Mouse (Mus musculus) adrenal gland, postnatal 4 days (tissue): ENCODE results near the gene Foxo3. TPM values are rescaled to one million over a fixed set of nuclear protein-coding genes. Genes with fewer than 3 reads are reported as not detected.

Experiments
- DNase-seq, 2 experiments: peaks; one replicate each; pipeline ENCODE4 v3.0.0; 2021 to 2022; ENCODE audit warnings: low spot score in 2 of 2, mixed read lengths in 2 of 2
- total RNA-seq, 2 experiments: library from RNA; stranded (reverse); gene quantifications; 2 replicates each; pipeline ENCODE4 v1.2.3; 2021

Gene Foxo3
- total RNA-seq, 2 experiments from 2014 or later, result 71.7 to 72.8 TPM

DNA sequence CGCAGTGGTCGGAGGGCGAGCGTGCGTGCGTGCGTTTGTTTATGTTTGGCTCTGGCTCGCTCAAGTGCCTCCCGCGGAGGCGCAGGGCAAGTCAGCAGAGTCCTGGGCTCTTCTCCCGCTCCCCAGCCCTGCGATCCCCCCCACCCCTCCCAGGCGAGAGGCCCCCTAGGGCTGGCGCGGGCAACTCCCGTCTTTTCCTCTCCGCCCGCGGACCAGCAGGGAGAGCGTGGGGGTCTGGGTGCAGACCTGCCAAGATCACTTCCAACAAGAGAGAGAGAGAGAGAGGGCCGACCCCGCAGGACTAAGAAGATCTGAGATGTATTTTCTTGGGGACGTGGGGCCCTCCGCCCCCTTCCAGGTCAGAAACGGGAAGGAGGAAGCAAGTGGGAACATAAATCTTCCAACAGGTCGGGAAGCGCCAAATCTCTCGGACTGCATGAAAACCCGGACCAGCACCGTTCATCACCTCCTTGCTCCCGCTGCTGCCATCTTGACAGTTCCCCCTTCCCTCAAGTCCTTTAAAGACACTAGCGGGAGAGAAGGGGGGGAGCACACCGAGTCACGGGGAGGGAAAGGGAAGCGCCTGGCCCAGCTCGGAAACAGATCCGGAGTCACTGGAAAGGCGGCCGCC lies 569 bp downstream of the Foxo3 start:
- peak in 1 of 2 experiments; percentile 19 for DNase-seq

DNA sequence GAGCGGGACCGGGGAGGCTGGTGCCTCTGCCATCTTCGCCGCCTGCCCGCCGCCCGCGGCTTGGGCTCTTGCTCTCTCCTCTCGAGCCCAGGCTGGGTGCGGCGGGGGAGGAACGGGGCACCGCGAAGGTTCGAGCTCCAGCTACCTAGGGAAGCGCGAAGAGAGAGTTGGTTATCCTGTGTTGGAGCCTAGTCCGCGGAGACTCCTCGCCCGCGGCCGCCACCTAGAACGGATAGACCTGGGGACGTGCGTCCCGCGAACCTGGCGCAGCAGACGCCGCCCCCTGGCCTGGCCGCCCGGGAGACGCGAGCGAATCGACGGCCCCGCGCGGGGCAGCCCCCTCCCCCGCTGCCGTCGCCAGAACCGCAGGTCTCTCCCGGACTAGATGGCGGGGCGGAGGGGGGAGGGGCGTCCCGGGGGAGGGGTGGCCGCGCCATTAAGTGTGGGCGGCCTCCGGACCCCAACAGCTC lies 1.1 kb downstream of the Foxo3 start:
- peak in 1 of 2 experiments; percentile 42 for DNase-seq

DNA sequence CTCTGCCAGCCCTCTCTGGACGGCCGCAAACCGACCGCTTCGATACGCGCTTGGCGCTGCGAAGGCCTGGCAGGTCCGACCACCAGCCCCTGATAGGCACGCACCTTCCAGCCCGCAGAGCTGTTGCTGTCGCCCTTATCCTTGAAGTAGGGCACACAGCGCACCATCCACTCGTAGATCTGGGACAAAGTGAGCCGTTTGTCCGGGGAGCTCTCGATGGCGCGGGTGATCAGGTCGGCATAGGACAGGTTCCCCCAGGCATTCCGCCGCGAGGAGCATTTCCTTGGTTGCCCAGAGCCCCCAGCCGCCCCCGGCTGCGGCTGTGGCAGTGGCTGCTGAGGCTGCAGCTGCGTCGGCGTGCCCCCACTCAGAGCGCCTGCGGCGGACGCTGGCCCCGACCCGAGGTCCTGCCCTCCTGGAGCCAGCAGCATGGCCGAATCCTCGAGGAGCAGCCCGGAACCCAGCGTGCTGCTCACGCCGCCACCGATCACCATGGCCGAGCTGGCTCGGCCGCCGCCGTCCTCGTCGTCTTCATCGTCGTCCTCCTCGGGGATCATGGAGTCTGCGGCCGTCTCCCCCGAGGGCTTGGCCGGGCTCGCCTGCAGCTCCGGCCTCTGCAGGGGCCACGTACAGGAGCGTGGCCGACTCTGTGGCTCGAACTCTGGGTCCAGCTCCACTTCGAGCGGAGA lies 1.7 kb downstream of the Foxo3 start:
- DNase-seq, result no peak

DNA sequence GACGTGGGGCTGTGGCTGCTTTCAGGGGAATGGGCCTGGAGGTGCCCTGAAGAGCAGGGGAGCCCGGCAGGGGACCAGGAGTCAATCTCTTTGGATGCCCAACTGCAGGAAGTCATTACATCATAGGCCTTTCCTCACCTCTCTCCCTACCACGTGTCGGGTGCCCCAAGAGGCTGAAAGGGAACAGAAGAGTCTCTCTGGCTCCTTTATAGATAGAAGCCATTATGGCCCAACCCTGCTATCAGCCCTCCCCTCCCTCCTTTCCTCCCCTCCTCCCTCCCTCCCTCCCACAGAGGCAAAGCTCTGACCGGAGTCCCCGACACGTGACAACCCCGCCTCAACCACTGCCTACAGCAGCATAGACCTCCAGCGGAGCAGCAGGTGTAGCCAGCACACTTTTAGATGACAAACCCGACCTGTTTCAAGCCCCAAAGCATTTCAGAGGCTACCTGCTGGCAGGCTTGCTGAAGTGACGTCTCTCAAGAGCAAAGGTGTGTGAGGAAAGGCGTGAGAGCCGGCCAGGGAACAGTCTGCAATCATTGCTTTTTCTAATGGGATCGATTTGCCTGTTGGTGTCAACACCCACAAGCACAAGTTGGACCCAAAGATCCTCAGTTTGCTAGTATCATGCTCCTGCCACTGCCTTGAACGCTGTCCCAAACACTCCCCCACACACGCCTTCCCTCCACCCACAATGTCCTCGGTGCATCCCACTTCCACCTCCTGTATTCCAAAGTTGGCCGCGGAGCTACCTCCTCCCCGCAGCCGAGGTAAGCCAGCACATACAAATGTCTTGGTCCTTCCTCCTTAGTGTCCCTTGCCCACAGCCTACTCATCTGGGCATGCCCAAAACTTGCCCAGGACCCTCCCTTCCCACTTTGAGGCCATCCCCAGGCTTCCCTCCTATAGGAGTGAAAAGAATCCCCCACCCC lies 2.5 kb downstream of the Foxo3 start:
- no peak for DNase-seq

DNA sequence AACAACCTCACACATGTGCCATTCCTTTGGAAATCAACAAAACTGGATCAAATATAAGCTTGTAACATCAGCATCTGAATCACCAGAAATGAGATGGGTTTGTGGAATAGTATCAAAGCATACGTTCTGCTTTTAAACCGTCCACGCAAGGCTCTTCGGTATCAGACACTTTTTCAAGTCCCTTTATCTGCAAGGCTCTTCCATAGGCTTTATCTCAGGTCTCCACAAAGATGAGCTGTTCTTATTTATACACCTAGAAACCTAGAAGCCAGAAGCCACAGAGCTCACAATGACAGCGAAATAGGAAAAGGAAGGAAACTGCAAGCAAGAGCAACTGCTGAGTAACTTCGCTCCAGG lies 3.2 kb downstream of the Foxo3 start:
- DNase-seq, result no peak

DNA sequence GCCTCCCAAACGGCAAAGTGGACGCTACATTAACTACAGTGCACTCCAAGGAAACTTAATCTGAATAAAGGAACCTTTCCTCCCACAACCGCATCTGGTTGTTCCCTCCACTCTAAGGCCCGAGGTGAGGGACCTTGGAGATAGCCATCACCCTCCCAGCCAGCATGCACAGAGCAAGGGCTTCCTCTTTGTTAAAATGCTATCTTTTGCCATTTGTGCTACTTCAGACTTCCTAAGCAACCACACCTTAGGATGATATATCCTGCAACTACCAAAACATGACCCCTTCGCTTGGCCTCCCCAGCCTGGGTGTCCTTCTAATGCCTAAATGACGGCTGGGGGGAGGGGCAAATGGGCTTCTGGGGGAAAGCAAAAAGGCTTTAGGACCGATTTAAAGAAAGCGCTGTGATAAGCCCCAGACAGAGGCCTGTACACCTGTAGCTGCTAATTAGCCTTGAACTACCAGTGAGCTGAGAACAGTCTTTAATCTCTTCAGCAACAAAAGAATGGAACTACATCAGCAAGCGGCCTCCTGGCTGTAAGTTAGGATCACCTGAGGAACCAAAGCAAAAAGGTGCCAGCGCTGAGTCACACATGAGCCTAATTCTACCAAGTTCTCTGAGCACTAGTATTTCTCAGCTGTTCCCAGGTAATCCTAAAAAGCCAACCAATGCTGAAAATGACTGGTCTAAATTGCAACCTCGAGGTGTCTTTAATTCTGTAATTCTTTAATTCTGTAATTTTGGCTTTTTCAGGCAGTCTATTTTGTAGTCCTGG lies 4.9 kb downstream of the Foxo3 start:
- no peak for DNase-seq

DNA sequence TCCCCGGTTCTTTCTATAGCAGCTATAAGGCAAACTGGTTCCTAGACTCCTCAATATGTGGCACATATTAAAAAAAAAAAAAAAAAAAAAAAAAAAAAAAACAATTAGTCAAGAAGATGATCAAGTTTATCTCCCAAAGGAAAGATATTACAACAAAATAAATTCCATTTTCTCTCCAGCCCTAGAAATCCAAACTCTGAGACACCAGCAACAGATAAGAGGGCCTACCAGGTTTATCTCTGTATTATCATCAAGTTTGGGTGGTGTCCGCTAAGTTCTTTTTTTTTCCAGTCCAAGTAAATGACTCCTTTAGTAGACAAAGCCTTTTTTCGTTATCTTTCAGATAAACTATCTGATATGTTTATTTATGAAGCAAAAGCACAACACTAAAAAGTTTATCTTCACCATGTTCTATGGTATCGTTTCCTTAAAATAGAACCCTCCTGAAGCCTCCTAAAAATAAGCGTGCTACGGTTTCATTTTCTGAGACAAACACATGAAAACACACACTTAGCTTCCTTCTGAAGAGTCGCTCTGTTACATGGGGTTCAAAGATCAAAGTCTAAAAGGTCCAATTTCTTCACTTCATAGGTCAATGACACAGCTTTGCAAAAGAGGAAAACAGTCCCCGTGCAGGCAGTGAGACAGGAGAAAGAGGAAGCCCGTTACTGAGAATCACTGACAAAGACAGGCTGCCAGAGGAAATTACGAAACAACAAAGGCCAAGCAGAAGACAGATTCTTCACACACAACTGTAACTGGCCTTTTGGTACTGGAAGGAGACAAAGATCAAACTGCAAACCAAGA lies 6.1 kb downstream of the Foxo3 start:
- no peak for DNase-seq

DNA sequence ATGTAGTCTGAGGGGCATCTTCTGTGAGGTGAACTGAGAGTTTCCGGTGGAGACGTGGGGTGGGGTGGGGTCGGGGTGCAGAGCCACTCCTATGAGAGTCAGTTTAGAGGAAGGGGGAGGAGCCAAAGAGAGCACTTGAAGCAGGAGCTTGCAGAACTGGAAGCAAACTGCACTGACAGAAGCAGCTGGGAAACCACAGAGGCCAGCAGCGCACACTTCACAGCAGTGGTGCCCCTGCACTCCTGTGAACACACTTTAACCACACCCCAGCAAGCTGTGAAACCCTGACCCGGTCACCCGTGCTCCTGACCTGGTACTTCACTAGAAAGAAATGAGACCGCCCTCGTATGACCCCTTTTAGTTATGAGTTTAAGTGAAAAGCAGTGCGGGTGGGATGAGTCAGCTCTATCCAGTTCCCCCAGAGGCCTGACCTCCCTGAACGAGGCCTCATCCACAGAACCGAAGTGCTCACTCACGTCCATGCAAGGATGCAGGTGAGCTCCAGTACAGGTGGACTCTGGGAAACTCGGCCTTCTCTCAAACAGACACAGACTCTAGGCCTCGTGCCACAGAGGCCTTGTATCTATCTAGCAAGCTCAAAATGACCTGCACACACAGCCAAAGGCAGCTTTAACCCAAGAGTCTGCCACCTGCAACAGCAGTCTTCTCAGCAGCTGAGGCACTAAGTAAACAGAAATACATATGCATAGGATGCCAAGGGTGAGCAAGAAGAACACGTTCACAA lies 7.1 kb downstream of the Foxo3 start:
- no peak for DNase-seq

DNA sequence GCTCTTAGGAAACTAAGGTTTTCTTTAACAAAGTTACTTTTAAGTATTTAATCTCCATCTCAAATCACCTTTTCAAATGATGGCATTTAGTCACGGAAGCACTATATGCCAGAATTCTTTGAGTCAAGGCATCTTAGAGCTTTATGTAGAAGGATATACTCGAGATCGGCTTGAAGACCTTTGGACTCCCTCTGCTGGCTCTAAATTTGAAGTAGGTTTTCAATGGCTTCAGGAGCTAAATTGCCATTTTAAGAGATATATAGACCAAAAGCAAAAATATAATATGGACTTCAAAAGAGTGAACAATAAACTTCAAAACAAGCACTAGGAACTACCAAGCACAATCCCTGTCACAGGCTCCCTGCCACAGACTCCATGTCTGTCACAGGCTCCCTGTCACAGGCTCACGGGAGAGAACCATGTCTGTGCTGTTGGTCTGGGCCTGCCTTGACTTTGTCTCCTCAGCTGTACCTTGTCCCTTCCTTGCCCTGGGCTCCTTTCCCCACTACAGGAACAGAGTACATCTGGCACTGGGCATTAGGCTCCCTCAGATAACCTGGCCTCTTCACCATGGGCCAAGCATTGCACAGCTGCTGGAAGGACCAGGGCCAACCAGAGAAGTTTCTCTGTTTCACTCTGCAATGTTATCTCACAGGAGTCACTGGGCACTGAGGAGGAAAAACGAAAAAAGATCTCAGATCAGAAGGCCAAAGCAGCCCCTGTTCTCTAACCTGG lies 8.6 kb downstream of the Foxo3 start:
- no peak for DNase-seq

DNA sequence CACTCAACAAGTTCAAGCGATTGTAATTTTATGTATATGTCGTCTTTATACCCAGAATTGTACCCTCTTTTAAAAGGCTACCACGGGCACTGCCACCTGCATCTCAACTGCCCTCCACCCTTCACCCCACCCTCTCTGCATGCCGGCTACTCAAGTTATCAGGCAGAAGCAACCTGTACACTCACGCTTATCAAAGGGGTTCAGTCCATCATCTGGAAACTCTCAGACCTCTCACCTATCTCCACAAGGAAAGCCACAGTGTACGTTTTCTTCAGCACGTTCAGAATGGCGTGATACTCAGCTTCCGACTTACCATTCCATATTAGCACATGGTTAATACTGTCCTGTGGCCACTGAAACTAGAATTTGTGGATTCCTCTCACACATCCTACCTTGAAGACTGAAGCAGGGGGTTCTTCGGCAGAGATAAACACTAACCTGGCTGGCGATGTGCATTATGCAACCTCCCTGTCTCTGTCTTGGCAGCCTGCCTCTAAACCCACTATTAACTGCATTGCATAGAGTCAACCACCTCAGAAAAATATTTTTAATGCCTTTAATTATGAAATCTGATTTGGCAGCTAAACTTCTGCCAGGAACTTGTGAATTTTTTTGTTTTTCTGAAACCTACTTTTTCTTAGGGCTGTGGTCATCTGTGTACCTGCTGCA lies 11.4 kb downstream of the Foxo3 start:
- no peak for DNase-seq

DNA sequence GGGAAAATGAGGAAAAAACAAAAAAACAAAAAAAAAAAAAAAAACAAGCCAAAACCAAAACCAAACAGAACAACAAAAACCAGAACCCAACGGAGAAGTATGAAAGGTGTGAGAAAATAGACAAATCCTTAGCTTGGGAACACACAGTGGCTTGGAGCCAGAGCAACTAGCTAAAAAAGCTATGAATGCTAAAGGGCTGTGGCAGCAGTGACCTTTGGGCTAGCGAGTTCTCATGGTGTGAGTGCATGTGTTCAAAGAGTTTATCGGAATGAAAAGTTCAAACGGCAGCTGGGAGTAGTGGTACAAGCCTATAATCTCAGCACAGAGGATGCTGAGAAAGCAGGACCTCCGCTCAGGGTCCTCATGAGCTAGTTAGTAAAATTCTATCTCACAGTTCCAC lies 12.4 kb downstream of the Foxo3 start:
- no peak for DNase-seq

DNA sequence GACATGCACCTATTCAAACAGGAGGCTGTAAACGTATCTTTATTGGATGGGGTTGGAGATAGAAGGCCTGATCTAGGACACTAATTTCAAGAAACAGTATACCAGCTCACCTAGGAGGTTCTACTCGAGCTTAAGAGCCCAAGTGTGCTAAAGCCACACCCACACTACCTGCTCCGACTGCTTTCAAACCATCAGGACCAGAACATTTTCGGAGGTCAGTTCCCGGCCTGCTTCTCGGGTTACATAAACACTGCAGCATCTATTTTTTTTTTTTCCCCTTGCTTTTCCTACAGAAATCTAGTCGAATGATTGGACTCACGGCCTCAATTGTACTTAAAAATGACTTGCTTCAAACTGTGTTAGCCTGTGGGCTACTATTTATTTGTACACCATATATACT lies 12.9 kb downstream of the Foxo3 start:
- DNase-seq, result no peak

DNA sequence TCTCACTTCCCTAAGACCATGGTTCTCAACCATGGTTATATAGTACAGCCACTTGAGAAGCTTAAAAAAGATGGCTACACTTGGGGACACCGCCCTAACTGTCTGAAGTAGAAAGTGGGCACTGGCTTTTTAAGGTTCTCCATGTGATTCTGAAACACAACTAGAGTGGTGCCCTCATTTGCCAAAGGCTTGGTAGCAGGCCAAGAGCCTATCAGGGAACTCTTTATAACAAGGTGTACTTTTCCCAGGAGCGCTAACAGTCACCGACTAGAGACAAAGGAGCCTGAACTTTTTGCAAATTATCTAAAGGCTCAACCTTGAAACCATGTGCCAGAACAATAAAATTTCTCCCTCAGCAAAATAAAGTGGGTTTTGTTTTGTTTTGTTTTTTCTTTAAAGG lies 14.5 kb downstream of the Foxo3 start:
- DNase-seq, result no peak

DNA sequence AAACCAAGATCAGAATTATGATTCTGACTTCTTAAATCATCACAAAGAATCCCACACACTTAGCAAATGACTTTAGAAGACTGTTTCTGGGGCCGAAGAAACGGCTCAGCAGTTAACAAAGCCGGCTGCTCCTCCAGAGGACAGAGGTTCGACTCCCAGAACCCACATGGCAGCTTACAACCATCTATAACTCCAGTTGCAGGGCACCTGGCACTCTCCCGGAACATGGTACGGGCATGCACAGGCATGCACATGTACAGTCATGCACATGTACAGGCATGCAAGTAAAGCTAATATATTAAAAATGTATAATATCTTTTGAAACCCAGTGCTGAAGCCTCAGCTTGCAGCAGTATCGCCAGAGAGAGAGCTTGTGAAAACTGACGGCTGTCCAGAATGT lies 15.5 kb downstream of the Foxo3 start:
- no peak for DNase-seq

DNA sequence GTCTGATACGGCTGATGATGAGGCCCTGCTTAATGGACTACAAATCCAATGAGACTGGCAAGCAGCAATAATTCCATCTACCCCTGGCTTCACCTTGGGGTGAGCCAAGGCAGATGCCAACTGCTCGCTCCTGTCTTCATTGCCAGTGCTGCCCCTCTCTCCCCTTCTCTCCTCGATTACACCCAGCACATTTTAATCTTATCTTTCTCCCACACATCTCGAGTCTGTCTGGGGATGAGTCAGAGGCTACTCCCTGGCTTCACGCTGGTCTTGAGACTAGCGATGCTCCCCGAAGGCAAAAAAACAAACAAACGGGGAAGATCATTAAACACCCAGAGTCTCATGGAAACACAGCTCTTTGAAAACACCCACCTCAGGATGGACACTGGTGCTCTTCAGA lies 16.0 kb downstream of the Foxo3 start:
- DNase-seq, result no peak

DNA sequence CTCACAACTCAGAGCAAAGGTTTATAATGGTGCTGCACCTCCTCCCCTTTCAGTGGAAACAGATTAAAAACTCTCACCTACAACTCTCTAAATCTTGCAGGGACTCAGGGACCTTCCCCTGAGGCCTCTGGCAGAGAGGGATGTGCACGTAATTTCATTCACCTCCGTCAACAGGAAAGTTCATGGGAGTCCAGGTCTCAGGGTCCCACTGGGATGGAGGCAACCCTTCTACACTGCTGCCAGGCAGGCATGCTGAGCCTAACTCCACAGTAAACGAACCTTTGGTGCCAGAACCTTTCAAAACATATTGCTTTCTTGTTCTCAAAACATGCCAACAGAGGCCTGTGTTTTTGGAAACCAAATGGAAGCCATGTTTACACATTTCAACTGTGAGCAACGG lies 17.0 kb downstream of the Foxo3 start:
- no peak for DNase-seq

DNA sequence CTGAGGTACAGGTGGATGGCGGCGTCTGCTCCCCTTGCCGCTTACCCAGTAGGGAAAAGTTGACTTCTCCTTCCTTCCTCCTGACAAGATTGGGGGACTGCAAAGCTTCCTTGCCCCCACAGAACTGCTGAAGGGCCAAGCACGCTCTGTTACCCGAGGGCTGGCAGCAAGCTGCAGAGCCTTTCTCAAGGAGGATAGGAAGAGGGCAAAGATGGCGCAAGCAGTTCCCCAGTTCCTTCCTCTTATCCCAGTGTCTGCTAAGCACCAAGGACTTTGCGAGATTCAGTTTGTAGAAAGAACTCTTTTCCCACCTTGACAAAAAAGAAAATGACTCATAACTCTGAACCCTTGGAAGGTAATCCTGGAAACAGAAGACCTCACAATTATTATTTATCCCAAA lies 18.6 kb downstream of the Foxo3 start:
- no peak for DNase-seq

DNA sequence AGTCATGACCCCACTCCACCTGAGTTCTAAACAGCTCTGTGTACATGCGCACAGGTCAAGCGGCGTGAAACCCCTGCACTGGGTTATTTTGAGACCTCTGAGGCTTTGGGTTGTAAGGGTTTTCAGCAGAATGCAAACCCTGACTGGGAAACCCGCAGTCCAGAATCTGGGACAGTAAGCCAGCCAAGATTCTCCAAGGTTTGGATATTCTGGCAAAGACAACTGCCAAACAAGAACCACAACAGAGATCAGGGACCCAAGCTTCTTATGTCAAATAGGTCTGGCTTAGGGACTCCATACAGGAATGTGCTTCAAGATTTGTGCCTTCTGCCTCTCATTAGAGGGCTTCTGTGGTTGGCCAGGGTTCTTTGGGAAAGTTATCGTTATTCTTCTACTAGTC lies 21.8 kb downstream of the Foxo3 start:
- DNase-seq, result no peak
